Mouse (Mus musculus): ENCODE results near the gene Ttll12. TPM values are rescaled to one million over a fixed set of nuclear protein-coding genes. Genes with fewer than 3 reads are reported as not detected.

The Ttll12 gene
- total RNA-seq, 1 experiment from 2014 or later = 19.1 TPM

GRCm38 (mm10) chr15:83539905-83540304 lies 55.1 kb downstream of the Ttll12 start:
- ATAC-seq (replicated peaks in 1 of 2; ENCODE audit: insufficient read depth in 1 of 2, low FRiP score in 2 of 2, low TSS enrichment in 1 of 2, low read depth in 1 of 2, poor library complexity in 2 of 2, severe bottlenecking in 2 of 2) = 0 out of 4 replicates have a peak, but pooled peaks of 1 of the 2 experiments have one; percentile 20

DNA sequence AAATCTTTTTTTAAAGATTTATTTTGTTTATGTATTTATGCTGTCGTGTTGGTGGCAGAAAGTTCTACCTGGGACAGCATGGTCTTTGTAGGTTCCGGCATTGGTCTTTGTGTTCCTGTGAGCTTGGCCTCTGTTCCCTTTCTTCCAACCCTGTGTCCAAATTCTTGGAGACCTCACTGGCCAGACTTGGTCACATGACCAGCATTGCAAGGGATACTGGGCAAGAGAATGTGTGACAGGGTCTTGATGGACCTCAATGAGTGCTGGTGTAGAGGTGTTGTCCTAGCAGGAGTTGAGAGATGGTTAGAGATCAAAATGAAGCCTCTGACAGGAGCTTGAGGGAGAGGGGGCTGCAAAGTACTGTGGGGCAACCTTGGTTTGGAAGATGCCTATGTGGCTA lies 56.1 kb downstream of the Ttll12 start:
- no peak for ATAC-seq (replicated peaks in 1 of 2; ENCODE audit: insufficient read depth in 1 of 2, low FRiP score in 2 of 2, low TSS enrichment in 1 of 2, low read depth in 1 of 2, poor library complexity in 2 of 2, severe bottlenecking in 2 of 2)

GRCm38 (mm10) chr15:83535890-83536231 lies 59.1 kb downstream of the Ttll12 start:
- no peak for ATAC-seq (replicated peaks in 1 of 2; ENCODE audit: insufficient read depth in 1 of 2, low FRiP score in 2 of 2, low TSS enrichment in 1 of 2, low read depth in 1 of 2, poor library complexity in 2 of 2, severe bottlenecking in 2 of 2)

DNA sequence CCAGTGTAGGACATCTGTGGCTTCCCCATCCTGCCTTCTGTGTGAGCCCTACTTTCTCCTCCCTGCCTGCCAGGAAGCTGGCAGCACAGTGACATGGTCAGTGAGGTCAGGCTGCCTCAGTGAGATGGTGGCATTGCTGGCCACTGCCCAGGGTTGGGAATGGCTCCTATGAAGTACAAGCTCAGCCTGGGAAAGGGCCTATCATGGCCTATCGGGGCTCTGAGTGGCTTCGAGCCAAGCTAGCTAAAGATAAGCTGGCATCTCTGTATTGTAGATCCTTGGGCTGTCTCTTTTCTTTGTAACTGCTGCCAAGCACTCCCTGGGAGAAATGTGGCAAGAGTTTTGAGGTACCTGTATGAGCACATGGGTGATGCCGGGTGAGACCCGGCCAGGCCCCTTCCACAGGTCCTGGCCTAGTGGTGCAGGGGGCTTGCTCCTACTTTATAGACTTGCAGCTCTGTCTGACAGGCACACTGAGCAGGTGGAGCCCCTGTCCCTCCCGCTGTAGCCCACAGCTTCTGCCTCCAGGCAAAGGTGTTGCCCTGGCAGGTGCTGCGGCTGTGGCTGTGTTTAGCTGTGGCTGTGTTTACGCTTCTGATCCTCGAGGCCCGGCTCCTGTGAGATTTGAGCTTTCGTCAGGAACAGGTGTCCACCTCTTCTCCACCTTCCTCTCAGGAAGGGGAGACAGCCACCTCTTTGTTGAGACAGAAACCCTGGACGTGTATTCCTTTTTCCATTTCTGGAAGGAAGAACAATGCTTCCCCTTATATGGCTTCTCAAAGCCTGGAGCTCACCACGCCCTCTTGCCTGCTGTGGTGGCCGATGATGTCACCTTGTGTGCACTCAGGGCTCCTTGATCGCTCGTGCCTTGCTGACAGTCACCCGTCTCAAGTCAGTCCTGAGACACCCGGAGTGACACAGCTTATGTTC lies 59.7 kb downstream of the Ttll12 start:
- no peak for ATAC-seq (replicated peaks in 1 of 2; ENCODE audit: insufficient read depth in 1 of 2, low FRiP score in 2 of 2, low TSS enrichment in 1 of 2, low read depth in 1 of 2, poor library complexity in 2 of 2, severe bottlenecking in 2 of 2)

DNA sequence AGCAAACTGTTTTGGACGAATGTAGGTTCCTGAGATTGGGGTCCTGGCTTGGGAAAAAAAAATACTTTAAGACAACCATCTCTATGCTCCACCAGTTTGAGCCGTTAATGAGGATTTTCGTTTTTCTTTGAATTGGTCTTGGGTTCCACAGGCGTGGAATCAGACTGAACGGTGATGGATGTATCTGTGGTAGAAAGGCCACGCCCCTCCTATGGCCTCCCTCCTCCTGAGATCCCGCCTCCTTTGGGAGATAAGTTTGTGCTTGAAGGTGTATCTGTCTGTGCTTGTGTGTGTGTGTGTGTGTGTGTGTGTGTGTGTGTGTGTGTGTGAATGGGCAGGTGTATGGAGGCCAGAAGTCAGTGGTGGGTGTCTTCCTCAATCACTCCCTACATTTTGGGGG lies 62.4 kb downstream of the Ttll12 start:
- ATAC-seq (replicated peaks in 1 of 2; ENCODE audit: insufficient read depth in 1 of 2, low FRiP score in 2 of 2, low TSS enrichment in 1 of 2, low read depth in 1 of 2, poor library complexity in 2 of 2, severe bottlenecking in 2 of 2) = no peak

DNA sequence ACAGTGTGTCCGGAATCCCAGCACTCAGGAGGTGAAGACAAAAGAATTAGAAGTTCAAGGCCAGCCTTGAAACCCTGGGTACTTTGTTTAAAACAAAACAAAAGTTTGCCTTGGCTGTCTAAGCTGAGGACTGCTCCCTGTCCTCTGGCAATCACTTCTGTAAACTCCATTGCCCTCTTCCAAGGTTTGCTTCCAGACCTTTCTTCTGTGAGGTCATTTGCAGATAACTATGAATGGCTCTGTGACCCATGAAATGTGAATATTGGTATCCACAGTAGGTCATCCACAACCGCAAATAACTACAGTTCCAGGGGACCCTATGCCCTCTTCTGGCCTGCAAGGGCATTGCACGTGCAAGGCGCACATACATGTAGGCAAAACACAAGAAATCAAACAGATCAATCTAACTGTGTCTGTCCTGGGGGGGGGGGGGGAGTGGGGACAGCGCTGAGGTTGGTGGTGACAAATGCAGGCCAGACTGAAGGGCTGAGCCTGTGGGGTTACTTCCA lies 62.9 kb downstream of the Ttll12 start:
- no peak for ATAC-seq (replicated peaks in 1 of 2; ENCODE audit: insufficient read depth in 1 of 2, low FRiP score in 2 of 2, low TSS enrichment in 1 of 2, low read depth in 1 of 2, poor library complexity in 2 of 2, severe bottlenecking in 2 of 2)

GRCm38 (mm10) chr15:83530688-83531087 lies 64.3 kb downstream of the Ttll12 start:
- no peak for ATAC-seq (replicated peaks in 1 of 2; ENCODE audit: insufficient read depth in 1 of 2, low FRiP score in 2 of 2, low TSS enrichment in 1 of 2, low read depth in 1 of 2, poor library complexity in 2 of 2, severe bottlenecking in 2 of 2)

GRCm38 (mm10) chr15:83530233-83530632 lies 64.7 kb downstream of the Ttll12 start:
- no peak for ATAC-seq (replicated peaks in 1 of 2; ENCODE audit: insufficient read depth in 1 of 2, low FRiP score in 2 of 2, low TSS enrichment in 1 of 2, low read depth in 1 of 2, poor library complexity in 2 of 2, severe bottlenecking in 2 of 2)

DNA sequence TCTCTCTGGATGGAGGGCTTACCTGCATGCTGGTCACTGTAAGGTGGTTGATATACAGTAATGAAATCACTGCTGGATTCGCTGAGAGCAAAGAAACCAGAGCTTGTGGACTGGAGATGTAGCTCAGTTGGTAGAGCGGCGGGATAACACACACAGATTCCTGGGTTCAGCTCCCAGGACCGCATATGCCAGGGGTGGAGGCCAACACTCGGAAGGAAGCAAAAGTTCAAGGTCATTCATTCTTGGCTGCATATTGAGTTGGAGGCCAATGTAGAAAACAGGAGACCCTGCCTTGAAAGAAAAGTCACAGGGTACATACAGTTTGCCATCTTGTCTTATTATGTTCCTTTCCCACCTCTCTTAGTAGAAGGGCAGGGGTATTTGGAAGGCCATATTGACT lies 65.2 kb downstream of the Ttll12 start:
- no peak for ATAC-seq (replicated peaks in 1 of 2; ENCODE audit: insufficient read depth in 1 of 2, low FRiP score in 2 of 2, low TSS enrichment in 1 of 2, low read depth in 1 of 2, poor library complexity in 2 of 2, severe bottlenecking in 2 of 2)

GRCm38 (mm10) chr15:83528892-83529291 lies 66.1 kb downstream of the Ttll12 start:
- ATAC-seq (replicated peaks in 1 of 2; ENCODE audit: insufficient read depth in 1 of 2, low FRiP score in 2 of 2, low TSS enrichment in 1 of 2, low read depth in 1 of 2, poor library complexity in 2 of 2, severe bottlenecking in 2 of 2) = no peak

GRCm38 (mm10) chr15:83527747-83528146 lies 67.2 kb downstream of the Ttll12 start:
- ATAC-seq (replicated peaks in 1 of 2; ENCODE audit: insufficient read depth in 1 of 2, low FRiP score in 2 of 2, low TSS enrichment in 1 of 2, low read depth in 1 of 2, poor library complexity in 2 of 2, severe bottlenecking in 2 of 2) = no peak

GRCm38 (mm10) chr15:83527092-83527437 lies 67.9 kb downstream of the Ttll12 start:
- peak; percentile 12 to 18; a peak in 2 of 4 replicates for ATAC-seq (replicated peaks in 1 of 2; ENCODE audit: insufficient read depth in 1 of 2, low FRiP score in 2 of 2, low TSS enrichment in 1 of 2, low read depth in 1 of 2, poor library complexity in 2 of 2, severe bottlenecking in 2 of 2)

DNA sequence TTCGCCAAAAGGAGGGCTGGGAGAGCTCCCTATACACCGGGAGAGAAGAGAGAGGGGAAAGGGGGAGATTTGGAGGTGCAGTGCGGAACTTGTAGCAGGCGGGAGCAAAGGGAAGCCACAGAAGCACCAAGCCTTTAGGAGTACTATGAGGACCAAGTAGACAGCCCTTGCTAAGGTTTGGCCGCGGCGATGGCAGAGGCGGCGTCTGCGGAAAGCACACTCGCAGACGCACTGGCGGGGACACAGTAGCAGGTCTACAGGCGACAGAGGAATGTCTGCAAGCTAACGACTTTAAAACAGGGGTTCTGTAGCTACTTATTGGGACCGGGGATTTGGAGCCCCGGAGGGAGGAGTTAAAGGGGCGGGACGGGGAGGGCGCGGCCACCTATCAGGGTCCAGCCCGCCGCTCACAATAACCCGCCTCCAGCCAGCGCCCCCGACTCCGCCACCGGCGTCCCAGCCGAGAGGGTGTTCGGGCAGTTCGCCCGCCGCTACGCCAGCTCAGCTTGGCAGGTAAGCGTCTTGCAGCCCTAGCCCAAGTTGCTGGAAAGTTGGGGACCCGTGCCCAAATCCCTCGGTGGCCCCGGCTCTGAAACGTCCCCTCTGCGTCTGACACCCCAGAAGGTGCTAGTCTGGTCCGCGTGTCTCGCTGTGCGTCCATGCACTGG lies 68.4 kb downstream of the Ttll12 start, which contains the start of gene Bik:
Gene Bik (plus strand): TSS at position 439 of the 668 bp plus-strand sequence.
- ATAC-seq (replicated peaks in 1 of 2; ENCODE audit: insufficient read depth in 1 of 2, low FRiP score in 2 of 2, low TSS enrichment in 1 of 2, low read depth in 1 of 2, poor library complexity in 2 of 2, severe bottlenecking in 2 of 2) = peak; percentile 17 to 43; a peak in 2 of 4 replicates

Other genes starting within 250 kb of the Ttll12 start
- gene Arfgap3, start 244.9 kb downstream of the Ttll12 start, total RNA-seq (2017) = 13.0 and 18.4 TPM in 2 replicates
- 62.1 and 83.5 TPM in 2 replicates for gene Pacsin2, start 130.6 kb downstream of the Ttll12 start, total RNA-seq (2017)
- gene Ttll1, start 84.3 kb downstream of the Ttll12 start, total RNA-seq (2017) = 6.4 and 8.2 TPM in 2 replicates
- gene Bik, start 68.3 kb downstream of the Ttll12 start, total RNA-seq (2017) = not detected in 2 replicates
- 19.0 and 49.2 TPM in 2 replicates for gene Tspo, start 31.6 kb downstream of the Ttll12 start, total RNA-seq (2017)
- gene Mcat, start 31.4 kb downstream of the Ttll12 start, total RNA-seq (2017) = 12.4 and 12.7 TPM in 2 replicates
- gene Scube1, start 129.9 kb upstream of the Ttll12 start, total RNA-seq (2017) = not detected in 2 replicates
- not detected in 2 replicates for gene Mpped1, start 184.3 kb upstream of the Ttll12 start, total RNA-seq (2017)